Mouse (Mus musculus) megakaryocyte, embryonic 14.5 days (primary cell): ENCODE measurements around the gene Hes6. TPM values are rescaled to one million over a fixed set of nuclear protein-coding genes. Genes with fewer than 3 reads are reported as not detected.

Experiments
- H3K27me3 ChIP-seq: replicated peaks from 2 replicates; pipeline ENCODE3; 2012; ENCODE audit warnings: inconsistent platforms
- H3K36me3 ChIP-seq: replicated peaks from 2 replicates; pipeline ENCODE3; 2012; ENCODE audit warnings: low read length, inconsistent platforms, mixed read lengths
- H3K4me1 ChIP-seq: 2 replicates; pipeline ENCODE4 v1.6.1; 2012; ENCODE audit warnings: inconsistent platforms
- H3K4me3 ChIP-seq: replicated peaks from 2 replicates; pipeline ENCODE3; 2012; ENCODE audit warnings: moderate library complexity, mild to moderate bottlenecking, inconsistent platforms
- H3K9me3 ChIP-seq: 2 replicates; pipeline ENCODE4 v1.6.1; 2012; ENCODE audit warnings: inconsistent platforms
- FLI1 ChIP-seq: IDR thresholded peaks from 2 replicates; pipeline ENCODE4 v1.6.1; 2012; ENCODE audit warnings: low read length, inconsistent platforms, mixed read lengths
- GATA1 ChIP-seq: IDR thresholded peaks from 3 replicates; pipeline ENCODE4 v1.6.1; 2012; ENCODE audit warnings: mixed read lengths, low read length, inconsistent platforms, borderline replicate concordance
- polyA plus RNA-seq: library from polyadenylated mRNA; stranded (reverse); fragments of >175 nt; gene quantifications from 2 replicates; pipeline ENCODE4 v1.2.3, GENCODE M21; 2012; ENCODE audit warnings: low replicate concordance; ENCODE audit not compliant: insufficient read depth

Gene Hes6
- polyA plus RNA-seq, 1 experiment: 60.4 TPM

DNA sequence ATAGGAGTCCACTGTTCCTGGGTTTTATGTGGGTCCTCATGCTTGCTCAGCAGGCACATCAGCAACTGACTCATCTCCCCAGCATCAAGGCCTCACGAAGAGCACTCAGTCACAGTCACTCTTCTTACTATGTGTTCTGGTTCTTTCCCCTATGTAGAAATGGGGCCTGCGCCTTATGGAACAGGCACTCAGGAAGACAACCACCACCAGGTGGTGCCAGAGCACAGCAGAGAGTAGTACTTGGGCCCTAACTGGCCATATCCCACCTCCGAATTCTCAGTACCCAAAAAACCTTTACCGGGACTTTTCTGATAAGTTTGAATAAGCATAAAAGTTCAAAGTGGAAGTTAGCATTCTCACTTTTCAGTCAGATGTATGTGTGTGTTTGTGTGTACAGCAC is 14.8 kb upstream of the Hes6 start:
- TF ChIP-seq GATA1 (no peak), FLI1 (no peak)
- Histone ChIP-seq H3K4me3 (no peak overlapping the region), H3K27me3 (no peaks in the 10 kb centered on the region), H3K9me3 (no peaks in the 10 kb centered on the region), H3K4me1 (peaks cover 11% of the 10 kb centered on the region), H3K36me3 (peaks cover 81% of the 10 kb centered on the region)

DNA sequence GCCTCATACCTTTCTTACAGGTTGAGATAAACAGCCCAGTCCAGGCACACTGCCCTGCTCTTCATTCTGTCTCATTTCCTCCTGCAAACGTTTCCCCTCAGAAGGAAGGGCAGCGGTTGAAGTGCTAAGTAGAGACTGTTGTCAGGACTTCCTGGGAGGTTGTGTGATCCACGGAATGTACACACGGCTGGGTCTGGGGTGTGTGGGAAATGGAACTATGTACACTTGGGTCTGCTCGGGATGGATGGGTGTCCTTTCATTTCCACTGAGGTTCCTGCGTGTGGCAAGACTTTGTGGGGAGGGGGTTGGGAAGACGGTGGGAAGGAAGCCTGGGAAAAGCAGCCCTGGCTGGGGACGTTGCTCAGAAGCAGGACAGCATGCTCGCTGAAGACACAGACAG is 12.6 kb upstream of the Hes6 start:
- Histone ChIP-seq H3K36me3 (peaks cover 64% of the 10 kb centered on the region), H3K9me3 (no peaks in the 10 kb centered on the region), H3K27me3 (no peaks in the 10 kb centered on the region), H3K4me1 (peaks cover 11% of the 10 kb centered on the region), H3K4me3 (no peak overlapping the region)
- TF ChIP-seq FLI1 (no peak), GATA1 (no peak)

DNA sequence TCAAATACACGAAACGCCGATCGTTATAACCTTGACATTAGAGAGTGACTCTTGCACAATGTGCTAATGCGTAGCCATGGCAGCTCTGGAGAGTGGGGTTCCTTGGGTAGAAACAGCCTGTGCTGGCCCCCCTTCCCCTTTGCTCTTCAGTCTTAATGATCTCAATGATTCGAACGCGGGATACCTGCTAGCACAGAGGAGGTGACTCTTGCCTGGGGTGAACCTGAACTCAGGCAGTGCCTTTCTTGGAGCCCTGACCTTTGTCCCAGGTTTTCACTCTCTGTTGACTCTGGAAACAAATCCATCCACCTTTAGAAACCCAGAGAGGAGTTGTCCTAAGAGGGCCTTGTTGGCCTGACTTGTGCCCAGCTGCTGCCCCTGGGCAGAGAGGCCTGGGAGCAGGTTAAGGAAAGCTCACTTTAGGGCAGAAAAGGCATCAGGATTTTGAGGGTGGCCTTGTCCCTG is 6.8 kb upstream of the Hes6 start:
- no peak for TF ChIP-seq GATA1
- TF ChIP-seq FLI1: no peak
- Histone ChIP-seq H3K27me3 (peaks cover 2% of the 10 kb centered on the region), H3K9me3 (no peaks in the 10 kb centered on the region), H3K4me1 (peaks cover 19% of the 10 kb centered on the region; the same call in 1 of the 2 replicates), H3K36me3 (peaks cover 57% of the 10 kb centered on the region), H3K4me3 (no peak overlapping the region)

DNA sequence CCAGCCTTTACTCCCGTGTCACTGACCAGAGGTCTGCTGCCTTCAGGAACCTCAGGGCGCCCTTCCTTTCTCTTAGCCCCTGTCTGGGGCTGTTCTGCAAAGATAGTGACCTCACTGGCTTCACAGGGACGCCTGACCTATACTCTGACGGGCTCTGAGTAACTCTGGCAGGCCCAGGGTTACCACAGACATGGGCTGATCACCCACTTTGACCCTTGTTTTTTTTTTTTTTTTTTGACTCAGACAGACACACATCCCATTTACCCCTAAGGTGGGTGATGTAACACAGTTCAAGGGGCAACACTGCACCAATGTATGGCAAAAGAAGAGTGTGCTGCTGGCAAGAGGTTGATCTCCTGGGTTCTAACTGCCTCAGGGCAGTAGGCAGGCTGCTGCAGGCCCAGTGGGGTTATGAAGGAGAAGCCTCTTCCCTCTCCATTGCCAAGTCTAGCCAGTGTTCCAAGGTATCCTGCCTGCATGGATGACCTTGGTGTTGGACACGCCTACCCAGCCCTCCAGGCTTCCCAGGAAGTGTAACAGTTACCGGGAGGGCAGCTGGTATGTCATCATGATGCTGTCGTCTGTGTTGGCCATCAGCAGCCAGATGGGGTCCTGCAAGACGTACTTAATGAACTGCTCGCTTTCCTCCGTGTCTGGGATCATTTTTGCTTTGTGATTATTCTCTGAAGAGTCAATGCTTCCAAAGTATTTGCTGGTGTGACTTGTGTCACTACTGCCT is 6.2 kb upstream of the Hes6 start:
- Histone ChIP-seq H3K4me1 (peaks cover 23% of the 10 kb centered on the region), H3K9me3 (no peaks in the 10 kb centered on the region), H3K36me3 (peaks cover 55% of the 10 kb centered on the region), H3K4me3 (no peak overlapping the region), H3K27me3 (peaks cover 2% of the 10 kb centered on the region)
- TF ChIP-seq FLI1 (no peak), GATA1 (no peak)

DNA sequence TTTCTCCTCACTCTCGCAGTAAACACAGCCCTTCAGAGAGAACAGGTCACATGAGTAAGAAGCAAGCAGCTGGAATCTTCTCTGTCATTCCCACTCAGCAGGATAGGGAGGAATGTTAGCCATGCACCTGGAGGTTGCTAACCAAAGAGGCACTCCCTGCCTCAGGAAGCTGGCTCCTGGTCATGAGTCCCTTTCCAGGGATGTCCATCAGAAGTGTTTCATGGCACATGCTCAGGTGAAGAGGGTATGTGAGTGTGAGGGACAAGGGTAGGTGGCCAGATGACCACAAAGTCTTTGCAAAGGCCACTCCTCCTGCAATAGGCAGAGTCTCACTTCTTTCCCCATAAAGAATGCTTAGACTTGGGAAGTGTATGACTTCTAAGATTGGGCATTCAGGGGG is 4.2 kb upstream of the Hes6 start:
- H3K36me3 ChIP-seq: peaks cover 44% of the 10 kb centered on the region
- no peaks in the 10 kb centered on the region for H3K9me3 ChIP-seq
- H3K4me3 ChIP-seq: no peak overlapping the region
- peaks cover 42% of the 10 kb centered on the region for H3K4me1 ChIP-seq
- peaks cover 2% of the 10 kb centered on the region for H3K27me3 ChIP-seq
- TF ChIP-seq FLI1 (no peak), GATA1 (no peak)

DNA sequence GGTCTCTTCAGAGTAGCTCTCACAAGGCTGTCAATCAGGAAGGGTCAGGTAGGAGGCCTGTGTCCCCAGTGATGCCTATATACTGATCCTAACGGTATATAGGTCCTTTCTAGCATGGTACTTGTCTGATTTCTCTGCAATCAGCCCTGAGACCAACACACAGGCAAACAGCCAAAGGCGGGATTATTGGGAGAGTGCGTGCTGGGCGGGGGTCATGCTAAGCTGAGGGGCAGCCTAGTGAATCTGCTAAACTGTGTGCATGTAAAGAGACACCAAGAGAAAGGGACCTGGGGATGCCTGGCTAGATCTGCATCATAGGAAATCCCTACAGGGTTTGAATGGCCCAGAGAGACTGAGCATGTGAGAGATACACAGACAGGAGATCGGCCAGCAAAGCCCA is 1.5 kb upstream of the Hes6 start:
- no peak overlapping the region for H3K4me3 ChIP-seq
- peaks cover 50% of the 10 kb centered on the region for H3K36me3 ChIP-seq
- H3K4me1 ChIP-seq: peaks cover 56% of the 10 kb centered on the region
- H3K27me3 ChIP-seq: no peaks in the 10 kb centered on the region
- TF ChIP-seq FLI1 (no peak), GATA1 (no peak)
- no peaks in the 10 kb centered on the region for H3K9me3 ChIP-seq

DNA sequence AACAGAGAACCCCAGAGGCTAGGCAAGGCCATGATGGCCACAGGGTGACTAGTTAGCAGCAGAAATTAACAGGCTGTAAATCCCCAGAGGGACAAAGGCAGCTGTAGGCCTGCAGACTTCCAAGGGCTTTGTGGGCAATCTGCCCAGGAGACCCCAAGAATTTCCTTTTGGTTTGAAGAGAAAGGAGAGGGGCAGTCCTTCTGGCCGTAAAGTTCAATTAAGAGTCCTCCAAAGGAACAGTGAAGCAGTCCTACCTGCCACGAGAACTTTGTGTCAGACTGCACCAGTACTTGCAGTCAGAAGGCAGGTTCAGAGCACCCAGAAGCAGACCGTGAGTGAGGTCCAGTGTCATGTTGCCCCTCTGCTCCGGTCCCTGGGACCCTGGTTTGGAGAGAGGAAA is 1.1 kb upstream of the Hes6 start:
- Histone ChIP-seq H3K4me3 (no peak overlapping the region), H3K9me3 (no peaks in the 10 kb centered on the region), H3K36me3 (peaks cover 47% of the 10 kb centered on the region), H3K4me1 (peaks cover 53% of the 10 kb centered on the region), H3K27me3 (no peaks in the 10 kb centered on the region)
- no peak for TF ChIP-seq GATA1
- TF ChIP-seq FLI1: no peak

DNA sequence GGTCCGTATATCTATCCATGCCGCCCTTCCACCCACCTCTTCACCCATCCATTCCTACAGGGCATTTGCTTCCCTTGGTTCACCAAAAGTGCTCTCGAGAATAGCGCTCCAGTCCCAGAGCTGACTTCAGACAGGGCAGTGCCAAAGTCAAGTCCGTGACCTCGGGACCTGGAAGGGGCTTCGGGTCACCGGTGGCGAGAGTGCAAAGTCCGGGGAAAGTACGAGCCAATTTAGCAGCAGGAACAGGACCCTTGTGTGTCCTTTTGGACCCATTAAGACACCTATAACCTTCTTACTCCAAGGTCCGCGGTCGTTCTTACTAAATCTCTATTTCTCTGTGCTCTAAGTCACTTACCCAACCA is 321 bp downstream of the Hes6 start:
- H3K4me1 ChIP-seq: peaks cover 53% of the 10 kb centered on the region
- no peak for TF ChIP-seq FLI1
- no peak for TF ChIP-seq GATA1

DNA sequence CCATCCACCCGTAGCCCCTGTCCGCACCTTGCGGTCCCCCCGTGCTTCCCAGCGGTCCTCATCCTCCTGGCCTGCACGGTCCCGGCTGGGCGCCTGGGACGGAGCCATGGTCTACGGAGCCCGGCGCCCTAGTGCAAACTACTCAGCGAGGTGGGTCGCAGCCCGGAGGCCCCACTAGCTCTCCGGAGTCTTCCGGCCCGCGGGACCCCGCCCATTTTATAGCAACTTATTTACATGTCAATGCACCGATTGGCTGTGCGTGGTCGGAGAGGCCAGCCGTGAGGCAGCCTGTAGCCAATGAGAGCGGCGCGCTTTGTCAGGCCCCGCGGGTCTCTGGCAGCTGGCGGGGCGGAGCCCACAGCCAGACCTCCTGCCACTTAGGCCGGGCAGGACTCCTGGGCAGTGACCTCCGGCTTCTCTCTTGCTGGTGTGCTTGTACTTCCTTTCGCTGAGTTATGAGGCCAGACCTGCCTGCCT is 770 bp downstream of the Hes6 start:
- Histone ChIP-seq H3K9me3 (no peaks in the 10 kb centered on the region), H3K27me3 (no peaks in the 10 kb centered on the region), H3K36me3 (peaks cover 36% of the 10 kb centered on the region), H3K4me3 (peak overlapping the region; percentile 98), H3K4me1 (peaks cover 52% of the 10 kb centered on the region)
- TF ChIP-seq GATA1: no peak
- no peak for TF ChIP-seq FLI1

More for the DNA sequence above, 321 bp downstream of the Hes6 start:
- Histone ChIP-seq H3K27me3 (no peaks in the 10 kb centered on the region), H3K4me3 (peak overlapping the region; percentile 98), H3K36me3 (peaks cover 39% of the 10 kb centered on the region), H3K9me3 (no peaks in the 10 kb centered on the region)

DNA sequence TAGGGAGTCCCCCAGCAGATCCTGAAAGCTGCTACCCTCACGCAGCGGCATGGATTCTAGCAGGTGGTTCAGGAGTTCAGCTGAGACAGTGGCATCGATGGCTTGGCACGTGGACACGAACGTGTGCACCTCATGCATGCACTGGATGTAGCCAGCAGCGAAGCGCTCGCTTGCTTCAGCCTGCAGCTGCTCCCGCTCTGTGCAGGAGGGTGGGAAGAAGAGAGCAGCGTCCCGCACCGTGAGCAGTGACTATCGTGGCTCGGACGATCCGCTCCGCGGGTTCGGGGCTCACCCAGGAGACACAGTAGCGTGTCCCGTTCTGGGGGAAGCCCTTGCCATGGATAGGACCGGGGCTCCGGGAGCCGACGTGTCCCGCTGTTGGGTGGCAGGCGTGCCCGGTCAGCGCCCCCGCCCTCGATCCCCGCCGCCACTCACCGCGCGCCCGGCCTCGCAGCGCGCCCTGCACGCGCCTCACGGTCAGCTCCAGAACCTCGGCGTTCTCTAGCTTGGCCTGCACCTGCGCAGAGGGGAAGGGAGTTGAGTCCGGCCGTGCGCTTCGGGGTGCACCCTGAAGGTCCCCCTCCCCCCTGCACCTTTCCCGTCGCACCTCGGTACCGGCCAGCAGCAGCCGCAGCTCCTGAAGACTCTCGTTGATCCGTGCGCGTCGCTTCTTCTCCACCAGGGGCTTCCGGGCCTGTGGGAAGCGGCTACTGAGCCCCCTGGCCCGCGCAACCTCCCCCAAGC is 1.4 kb downstream of the Hes6 start:
- Histone ChIP-seq H3K4me1 (peaks cover 51% of the 10 kb centered on the region), H3K27me3 (peaks cover 4% of the 10 kb centered on the region), H3K4me3 (peak overlapping the region; percentile 98), H3K36me3 (peaks cover 30% of the 10 kb centered on the region), H3K9me3 (no peaks in the 10 kb centered on the region)
- TF ChIP-seq GATA1 (no peak), FLI1 (no peak)
